Mouse (Mus musculus): Measurements from ENCODE around the gene Vegfb. TPM values are rescaled to one million over a fixed set of nuclear protein-coding genes. Genes with fewer than 3 reads are reported as not detected.

The Vegfb gene
- total RNA-seq, 2 experiments from 2014 or later, result 143 to 156 TPM

DNA sequence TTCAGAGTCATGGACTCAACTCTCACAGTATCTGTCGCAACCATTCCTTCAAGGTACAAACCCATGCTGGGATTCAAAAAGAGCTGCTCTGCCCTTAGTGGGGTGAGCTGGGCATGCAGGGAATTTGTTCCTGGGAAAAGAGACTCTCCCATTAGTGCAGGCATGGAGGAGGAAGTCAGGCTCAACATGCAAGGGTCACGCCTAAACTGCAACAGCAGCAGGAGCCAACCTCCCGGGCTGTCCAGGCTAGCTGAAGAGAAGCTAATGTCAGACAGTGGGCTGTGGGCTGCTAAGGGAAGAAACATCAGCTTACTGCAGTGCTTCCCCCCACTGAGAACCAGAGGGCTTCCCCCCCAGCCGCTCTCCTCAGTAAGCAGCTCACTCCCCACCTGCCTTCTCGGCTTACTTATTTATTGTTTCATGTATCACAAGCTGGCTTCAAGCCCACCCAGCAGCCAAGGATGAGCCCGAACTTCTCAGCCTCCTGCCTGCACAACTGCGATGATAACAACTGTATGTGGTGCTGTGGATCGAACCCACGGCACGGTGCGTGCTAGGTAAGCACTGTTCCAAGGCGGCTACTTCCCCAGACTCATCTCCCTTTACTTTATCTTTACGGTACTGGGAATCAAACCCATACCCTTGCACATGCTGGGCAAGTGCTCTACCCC, 15.1 kb downstream of the Vegfb start:
- no peak for DNase-seq

GRCm38 (mm10) chr19:6971644-6972043, 15.8 kb downstream of the Vegfb start:
- no peak for DNase-seq

DNA sequence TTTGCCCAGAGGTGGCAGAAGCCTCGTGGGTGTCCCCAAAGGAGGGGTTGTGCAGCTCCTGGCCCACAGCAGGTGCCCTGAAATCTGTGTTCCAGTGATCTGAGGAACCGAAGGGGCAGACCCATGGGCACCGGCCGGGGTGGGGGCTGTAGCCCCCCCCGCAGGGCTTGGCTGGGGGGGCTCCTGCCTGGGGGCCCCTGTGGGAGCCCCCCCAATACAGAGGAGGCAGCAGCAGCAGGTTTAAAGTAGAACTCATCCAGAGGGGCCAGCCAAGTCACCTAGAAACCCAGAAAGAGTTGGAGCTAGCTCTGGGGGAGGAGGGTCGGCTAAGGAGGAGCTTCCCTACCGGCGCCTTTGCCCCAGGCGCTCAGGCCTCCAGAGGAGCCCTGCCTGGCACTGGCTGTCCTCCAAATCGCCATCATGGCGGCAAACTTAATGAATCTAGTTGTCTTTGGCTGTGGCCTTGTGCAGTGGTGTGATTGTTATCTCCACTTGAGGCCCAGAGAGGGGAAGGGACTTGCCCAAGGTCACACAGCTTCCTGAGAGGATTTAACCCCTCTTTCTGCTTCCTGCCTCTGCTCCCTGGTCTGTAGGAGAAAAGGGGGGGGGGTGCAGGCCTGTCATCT, 16.9 kb downstream of the Vegfb start:
- no peak for DNase-seq

DNA sequence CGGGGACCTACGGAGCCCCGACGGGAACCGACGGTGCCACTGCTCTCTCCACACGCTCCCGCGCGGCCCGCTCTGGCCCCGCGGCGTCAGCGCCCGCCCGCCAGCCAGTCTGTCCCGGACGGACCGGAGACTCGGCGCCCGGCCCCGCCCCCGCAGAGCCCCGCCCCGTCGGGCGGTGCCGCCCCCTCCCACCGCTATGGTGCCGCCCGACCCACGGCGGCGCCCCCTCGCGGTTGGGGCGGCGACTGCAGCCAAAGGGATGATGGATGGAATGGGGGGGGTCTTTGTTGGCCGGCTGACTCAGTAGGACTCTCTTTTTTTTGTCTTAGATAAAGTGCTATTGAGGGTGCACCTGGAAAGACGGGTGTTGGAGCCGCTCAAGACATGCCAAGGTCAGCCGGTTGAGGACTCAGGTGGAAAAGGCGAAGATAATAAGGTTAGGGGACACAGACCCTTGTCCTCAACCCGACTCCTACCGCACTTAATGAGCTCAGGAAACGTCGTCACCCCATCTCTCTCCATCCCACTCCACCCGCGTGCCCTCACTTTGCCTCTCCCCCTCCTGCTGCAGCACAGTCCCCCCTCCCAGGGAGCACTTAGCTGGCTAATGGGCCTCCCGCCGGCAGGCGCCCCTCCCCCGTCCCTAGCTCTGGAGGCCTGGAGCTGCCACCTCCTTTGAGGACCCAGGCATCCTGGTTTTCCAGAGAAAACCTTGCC, 17.6 kb downstream of the Vegfb start:
- DNase-seq, result peak; percentile 82

DNA sequence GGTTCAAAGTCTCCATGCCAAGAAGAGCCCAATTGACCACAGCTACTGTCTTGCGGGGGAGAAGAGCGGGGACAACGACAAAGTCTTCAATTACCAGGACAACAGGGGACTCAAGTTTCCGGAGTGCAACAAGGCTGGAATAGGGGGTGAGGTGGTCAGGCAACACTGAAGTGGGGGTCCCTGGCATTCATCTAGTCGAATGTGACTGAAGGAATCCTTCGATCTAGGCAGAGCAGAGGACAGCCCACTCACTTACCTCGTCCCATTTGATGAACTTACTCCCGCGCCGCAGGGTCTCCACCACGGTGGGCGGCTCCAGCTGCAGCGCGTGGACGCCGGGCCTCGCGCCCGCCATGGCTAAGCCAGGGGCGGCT, 18.2 kb downstream of the Vegfb start:
- no peak for DNase-seq

GRCm38 (mm10) chr19:6968491-6969271, 18.8 kb downstream of the Vegfb start:
- DNase-seq, result no peak

DNA sequence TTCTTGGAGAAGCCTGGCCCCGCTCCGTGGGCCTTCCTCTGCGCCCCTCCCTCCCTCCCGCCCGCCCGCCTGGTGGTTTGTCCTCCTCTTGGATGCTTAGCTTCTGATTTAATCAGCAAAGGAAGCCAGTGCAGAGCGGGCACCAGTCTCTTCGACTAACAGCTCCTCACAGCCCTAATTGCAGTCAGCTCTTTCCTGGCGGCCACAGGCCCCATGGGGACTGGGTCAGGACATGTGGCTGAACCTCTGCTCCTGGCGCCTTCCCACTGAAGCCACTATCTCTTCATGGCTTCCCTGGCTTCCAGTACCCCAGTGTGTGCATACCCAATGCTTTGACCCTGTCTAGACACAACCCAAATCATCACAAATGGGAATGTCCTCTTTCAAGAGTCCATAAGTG, 31.0 kb downstream of the Vegfb start:
- DNase-seq, result no peak

- DNase-seq, result no peak
Measured at GRCm38 (mm10) chr19:6955424-6955823, 32.0 kb downstream of the Vegfb start.

DNA sequence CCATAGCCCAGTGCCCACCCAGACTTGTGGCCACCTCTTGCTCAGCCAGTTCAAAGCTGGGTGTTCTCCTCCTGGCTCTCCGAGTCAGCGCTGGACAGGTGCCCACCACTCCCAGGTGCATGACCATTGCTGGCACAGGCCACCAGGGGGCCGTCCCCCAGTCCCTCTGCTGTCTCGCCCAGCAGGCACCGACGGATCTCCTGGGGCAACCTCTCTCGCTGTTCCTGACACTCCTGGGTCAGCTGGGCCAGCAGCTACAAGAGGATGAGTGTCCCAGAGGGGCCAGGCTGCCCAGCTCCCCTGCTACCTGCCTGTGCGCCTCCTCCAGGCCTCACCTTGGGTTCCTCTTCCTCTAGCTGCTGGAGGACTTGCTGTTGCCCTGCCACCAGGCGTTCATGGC, 33.4 kb downstream of the Vegfb start:
- no peak for DNase-seq

DNA sequence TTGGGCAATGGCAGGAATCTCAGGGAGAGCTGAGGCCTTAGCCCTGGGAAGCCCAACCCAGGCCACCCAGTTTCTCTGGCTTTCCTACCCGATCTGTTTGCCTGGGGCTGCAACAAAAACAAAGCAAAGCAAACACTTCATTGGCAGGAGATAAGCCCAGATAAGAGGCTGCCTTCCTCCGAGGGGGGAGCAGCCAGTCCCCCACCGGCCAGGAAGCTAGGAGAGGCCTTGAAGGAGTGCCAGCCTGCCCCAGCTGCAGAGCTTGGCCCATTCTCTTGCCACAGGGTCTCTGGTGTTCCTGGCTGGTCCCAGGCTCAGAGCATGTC, 34.8 kb downstream of the Vegfb start:
- peak; percentile 52 for DNase-seq

DNA sequence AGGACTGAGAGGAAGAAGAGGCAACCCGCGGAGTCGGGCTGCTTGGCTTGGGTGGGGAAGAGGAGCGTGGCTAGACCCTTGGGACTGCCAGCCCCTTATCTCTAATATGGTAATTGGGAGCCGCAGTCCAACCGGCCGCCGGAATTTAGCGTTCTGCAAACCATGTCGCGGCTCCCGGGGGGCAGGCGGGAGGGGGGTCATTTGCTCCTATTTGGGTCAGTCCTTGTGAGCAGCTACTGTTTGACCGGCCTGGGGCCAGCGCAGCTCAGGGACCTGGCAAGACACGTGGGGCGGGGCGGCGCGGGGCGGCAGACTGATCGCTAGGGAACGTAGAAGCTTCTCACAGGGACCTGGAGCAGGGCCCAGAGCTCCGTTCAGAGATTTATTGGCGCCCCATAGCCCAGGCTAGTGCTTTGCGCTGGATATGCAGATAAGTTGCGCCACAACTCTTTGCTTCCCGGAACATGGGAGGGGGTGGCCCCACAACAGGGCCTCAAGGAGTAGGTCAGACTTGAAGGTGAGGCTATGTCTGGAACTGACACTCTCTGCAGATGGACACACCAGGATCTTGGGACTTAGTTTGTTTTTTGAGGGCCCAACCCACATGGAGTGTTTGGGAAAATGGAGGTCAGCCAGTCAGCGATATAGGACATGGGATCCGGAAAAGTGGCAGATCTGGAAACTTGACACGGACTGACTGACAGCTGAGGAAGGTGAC, 35.3 kb downstream of the Vegfb start:
- peak; percentile 85 for DNase-seq

DNA sequence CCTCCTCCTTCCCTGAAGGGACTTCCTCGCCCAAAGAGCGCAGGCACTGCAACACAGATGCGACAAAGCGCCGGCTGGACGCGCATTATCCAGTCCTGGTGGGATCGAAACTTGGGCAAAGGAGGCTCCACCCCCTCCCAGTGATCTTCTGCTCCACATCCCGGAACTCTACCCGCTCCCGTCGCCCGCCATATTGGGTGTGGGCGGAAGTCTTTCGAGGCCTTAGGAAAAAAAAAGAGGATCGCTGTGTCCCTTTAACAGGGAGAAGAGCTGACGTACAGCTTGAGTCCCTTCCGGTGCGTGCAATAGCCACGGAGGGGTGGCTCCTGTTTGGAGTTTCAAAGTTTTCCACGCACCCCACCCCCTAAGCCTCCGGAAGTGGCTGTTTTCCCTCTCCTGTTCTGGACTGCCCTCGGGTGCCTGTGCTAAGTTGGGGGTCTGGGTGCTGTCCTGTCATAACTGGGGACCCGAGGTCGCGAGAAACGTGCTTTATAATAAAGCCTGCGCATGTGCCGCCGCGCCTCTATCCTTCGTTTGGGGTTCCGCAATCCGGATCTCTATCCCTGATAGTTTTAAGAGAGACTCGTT, 36.0 kb downstream of the Vegfb start:
- peak; percentile 96 for DNase-seq

DNA sequence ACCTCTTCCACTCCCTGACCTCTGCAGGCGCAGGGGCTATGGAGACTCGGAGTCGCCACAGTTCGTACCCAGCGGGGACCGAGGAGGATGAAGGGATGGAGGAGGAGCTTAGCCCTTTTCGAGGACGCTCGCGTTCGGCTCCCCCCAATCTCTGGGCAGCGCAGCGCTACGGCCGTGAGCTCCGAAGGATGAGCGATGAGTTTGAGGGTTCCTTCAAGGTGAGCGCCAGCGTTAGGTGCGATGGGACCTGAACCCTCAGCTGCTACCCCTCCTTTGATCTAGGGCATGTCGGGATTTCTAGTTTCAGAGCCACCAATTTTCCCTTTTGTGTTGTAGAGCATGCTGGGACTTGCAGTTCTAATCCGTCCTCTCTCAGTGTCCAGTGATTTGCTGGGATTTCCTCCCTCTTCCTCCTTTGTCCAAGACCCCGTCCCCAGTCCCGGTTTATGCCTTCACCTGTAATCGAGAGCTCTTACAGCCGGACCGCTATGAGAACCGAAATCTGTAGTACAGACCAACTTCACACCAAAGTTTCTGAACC, 36.8 kb downstream of the Vegfb start:
- DNase-seq, result peak; percentile 50

DNA sequence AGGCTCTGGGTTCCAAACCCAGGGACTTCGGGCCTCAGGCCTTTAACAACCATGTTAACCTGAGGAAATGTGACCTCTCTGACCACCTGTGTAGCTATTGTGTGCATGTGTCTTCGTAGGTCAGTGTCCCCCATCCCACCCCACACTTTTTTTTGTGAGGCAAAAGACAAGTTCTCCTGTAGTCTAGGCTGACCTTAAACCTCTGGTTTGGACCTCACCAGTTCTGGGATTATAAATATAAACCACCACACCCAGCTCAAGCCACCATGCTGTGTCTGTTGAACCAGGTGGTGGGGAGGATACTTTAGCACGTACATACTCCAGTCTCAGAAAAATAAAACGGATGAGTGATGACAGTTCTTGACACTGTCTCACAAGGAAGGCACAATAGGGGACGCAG, 37.5 kb downstream of the Vegfb start:
- no peak for DNase-seq

GRCm38 (mm10) chr19:6949532-6949931, 37.9 kb downstream of the Vegfb start:
- no peak for DNase-seq

GRCm38 (mm10) chr19:6948186-6948585, 39.3 kb downstream of the Vegfb start:
- DNase-seq, result no peak

GRCm38 (mm10) chr19:6947742-6948141, 39.7 kb downstream of the Vegfb start:
- DNase-seq, result no peak

GRCm38 (mm10) chr19:6943709-6944108, 43.7 kb downstream of the Vegfb start:
- DNase-seq, result no peak

- no peak for DNase-seq
Measured at GRCm38 (mm10) chr19:6942764-6943163, 44.7 kb downstream of the Vegfb start.

GRCm38 (mm10) chr19:6942249-6942691, 45.2 kb downstream of the Vegfb start, which contains the start of gene Gpr137:
Gene Gpr137 (minus strand): TSS chr19:6942480.
- peak; percentile 97 for DNase-seq

Measured in gastrocnemius, postnatal 25 days (tissue).